ENCODE assay signal across 8 mouse cellular contexts in genomic region chr5:98348605-98349004, GRCm38 (mm10). TPM values are rescaled to one million over a fixed set of nuclear protein-coding genes. Genes with fewer than 3 reads are reported as not detected.
DNase-seq lines count a peak whose midpoint lies in the region; ATAC-seq and TF ChIP-seq lines count a peak whose summit lies in the region.

No protein-coding gene starts in this region.

- no peak overlapping the region for H3K27ac ChIP-seq in forebrain, postnatal 0 days (ENCODE audit: low read depth, low read length)
- H3K27ac ChIP-seq in intestine, embryonic 15.5 days = no peak overlapping the region

- no peaks in the 10 kb centered on the region for H3K27me3 ChIP-seq in forebrain, postnatal 0 days (ENCODE audit: insufficient read depth, low read length)
- no peaks in the 10 kb centered on the region for H3K27me3 ChIP-seq in intestine, embryonic 15.5 days (replicated peaks)

- H3K36me3 ChIP-seq in forebrain, postnatal 0 days (ENCODE audit: insufficient read depth) = no peaks in the 10 kb centered on the region
- no peaks in the 10 kb centered on the region for H3K36me3 ChIP-seq in intestine, embryonic 15.5 days

- peak overlapping the region; percentile 26; the same call in 1 of the 2 replicates for H3K4me2 ChIP-seq in forebrain, postnatal 0 days (ENCODE audit: low read depth)
- H3K4me2 ChIP-seq in intestine, embryonic 15.5 days (replicated peaks) = no peak overlapping the region

- 8% methylated on average over 8 of the region's 8 CpGs for whole genome bisulfite sequencing in forebrain, postnatal 0 days
- WGBS in intestine, embryonic 15.5 days = 10% methylated on average over 8 of the region's 8 CpGs

- no peak overlapping the region for H3K4me3 ChIP-seq in forebrain, postnatal 0 days (ENCODE audit: low read depth, low read length)
- no peak overlapping the region for H3K4me3 ChIP-seq in intestine, embryonic 15.5 days (replicated peaks)

- no peaks in the 10 kb centered on the region for H3K9me3 ChIP-seq in forebrain, postnatal 0 days (ENCODE audit: low read length)
- H3K9me3 ChIP-seq in intestine, embryonic 15.5 days = no peaks in the 10 kb centered on the region

- TF ChIP-seq CTCF in forebrain, postnatal 0 days (IDR thresholded peaks at IDR 0.05; ENCODE audit: low read depth) = peak; percentile 97

- no peak overlapping the region for H3K9ac ChIP-seq in forebrain, postnatal 0 days
- H3K9ac ChIP-seq in intestine, embryonic 15.5 days = no peak overlapping the region

- ATAC-seq in CD4-positive, CD25-positive, alpha-beta regulatory T cell, adult 4 months = no peak
- peak; percentile 74 for ATAC-seq in forebrain, postnatal 0 days
- peak; percentile 72 for ATAC-seq in intestine, embryonic 15.5 days

- no peaks in the 10 kb centered on the region for H3K4me1 ChIP-seq in forebrain, postnatal 0 days (ENCODE audit: insufficient read depth)
- H3K4me1 ChIP-seq in intestine, embryonic 15.5 days (replicated peaks) = no peaks in the 10 kb centered on the region

- peak; percentile 63 for DNase-seq in CD4-positive, CD25-positive, alpha-beta regulatory T cell, adult 2 months (ENCODE audit: low read depth, low spot score)
- DNase-seq in cerebellum, adult 11-12 months = peak; percentile 16
- DNase-seq in forebrain, postnatal 0 days = peak; percentile 91
- DNase-seq in left cerebral cortex, adult 8-10 months (ENCODE audit: low spot score in 2 of 2) = peak; percentile 45 to 84
- DNase-seq in mesoderm, embryonic 11.5 days (ENCODE audit: low read depth, low spot score) = peak; percentile 84
- peak; percentile 94 for DNase-seq in right cerebral cortex, postnatal 4 days

RNA-seq across cellular contexts. Expression of gene Cfap299, which starts 19.5 kb away (rescaled TPM):
- polyA plus RNA-seq in CD4-positive, CD25-positive, alpha-beta regulatory T cell, adult 4 months (2017; shearing (Covaris generic)) = not detected
- 0.69 and 0.81 TPM in 2 replicates for total RNA-seq in forebrain, postnatal 0 days (2014; rRNA removed)
- polyA plus RNA-seq in forebrain, postnatal 0 days (2015; fragmentation: Nextera tagmentation; extraction: Ambion mirVana) = 3.4 and 5.3 TPM in 2 replicates
- polyA plus RNA-seq in intestine, embryonic 15.5 days (2015; fragmentation: Nextera tagmentation; extraction: Ambion mirVana) = 0.46 and 0.59 TPM in 2 replicates
- total RNA-seq in left cerebral cortex, adult 8-10 months (2022) = under 1 TPM in 3 of 4 experiments, not detected in 1; 0.41 to 0.96 (median 0.63) TPM

Comparison
In these comparisons a context has a peak if more than half of its experiments do, and no peak if none do; other contexts are left out.
1. DNase-seq: peak in every context shown above with its lines; median percentile 94 in right cerebral cortex, postnatal 4 days; 91 in forebrain, postnatal 0 days; 84 in mesoderm, embryonic 11.5 days; 64 in left cerebral cortex, adult 8-10 months; 63 in CD4-positive, CD25-positive, alpha-beta regulatory T cell, adult 2 months; 16 in cerebellum, adult 11-12 months.